Mouse (Mus musculus) layer of hippocampus, adult 18-20 months (tissue): ENCODE measurements at regions not wholly inside any gene's neighbourhood (a gene's known extent, or its start where the extent isn't known, plus 50 kb on each side); places are given as distances from the start of the nearest gene placed in this dataset.

ENCODE experiments used
- DNase-seq, 2 experiments: peaks; one replicate each; pipeline ENCODE4 v3.0.0; 2022; ENCODE audit warnings: low spot score in 2 of 2

DNA sequence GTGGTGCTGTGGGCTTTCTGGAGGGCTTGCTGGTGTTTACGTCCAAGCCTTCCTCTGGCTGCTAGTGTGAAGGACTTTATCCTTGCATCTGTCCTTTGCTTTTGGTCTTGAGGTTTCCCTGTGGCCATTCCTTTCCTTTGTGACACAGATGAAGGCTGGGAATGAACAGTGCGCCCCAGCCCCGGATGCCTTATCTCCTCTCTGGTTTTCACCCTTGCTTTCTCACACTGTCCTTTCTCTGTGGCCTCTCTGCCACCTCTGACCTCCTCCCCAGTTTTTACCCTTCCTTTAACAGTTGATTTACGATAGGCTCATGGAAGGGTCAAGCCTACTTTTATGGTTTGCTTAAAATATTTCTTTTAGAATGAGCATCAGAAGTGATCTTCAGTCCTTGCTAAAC, 53.2 kb downstream of the Gas1 start:
- no peak for DNase-seq

DNA sequence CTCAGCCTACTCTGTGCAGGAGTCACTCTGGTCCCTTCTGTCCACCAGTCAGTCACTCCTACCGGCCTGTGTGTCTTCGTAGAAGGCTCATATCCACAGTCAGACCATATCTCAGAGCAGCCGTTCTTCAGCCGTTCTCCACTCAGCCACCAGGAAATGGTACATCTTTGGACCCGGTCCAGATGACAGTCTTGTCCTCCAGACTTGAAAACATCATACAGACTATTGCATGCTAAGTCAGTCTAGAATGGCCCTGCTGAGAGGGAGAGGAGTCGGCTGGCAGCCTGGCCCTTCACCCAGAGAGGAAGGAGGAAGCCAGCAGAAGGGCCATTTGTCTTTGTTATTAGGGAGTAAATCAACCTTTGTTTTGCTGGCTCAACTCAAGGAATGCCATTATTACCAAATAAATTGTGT, 54.0 kb downstream of the Gas1 start:
- no peak for DNase-seq

DNA sequence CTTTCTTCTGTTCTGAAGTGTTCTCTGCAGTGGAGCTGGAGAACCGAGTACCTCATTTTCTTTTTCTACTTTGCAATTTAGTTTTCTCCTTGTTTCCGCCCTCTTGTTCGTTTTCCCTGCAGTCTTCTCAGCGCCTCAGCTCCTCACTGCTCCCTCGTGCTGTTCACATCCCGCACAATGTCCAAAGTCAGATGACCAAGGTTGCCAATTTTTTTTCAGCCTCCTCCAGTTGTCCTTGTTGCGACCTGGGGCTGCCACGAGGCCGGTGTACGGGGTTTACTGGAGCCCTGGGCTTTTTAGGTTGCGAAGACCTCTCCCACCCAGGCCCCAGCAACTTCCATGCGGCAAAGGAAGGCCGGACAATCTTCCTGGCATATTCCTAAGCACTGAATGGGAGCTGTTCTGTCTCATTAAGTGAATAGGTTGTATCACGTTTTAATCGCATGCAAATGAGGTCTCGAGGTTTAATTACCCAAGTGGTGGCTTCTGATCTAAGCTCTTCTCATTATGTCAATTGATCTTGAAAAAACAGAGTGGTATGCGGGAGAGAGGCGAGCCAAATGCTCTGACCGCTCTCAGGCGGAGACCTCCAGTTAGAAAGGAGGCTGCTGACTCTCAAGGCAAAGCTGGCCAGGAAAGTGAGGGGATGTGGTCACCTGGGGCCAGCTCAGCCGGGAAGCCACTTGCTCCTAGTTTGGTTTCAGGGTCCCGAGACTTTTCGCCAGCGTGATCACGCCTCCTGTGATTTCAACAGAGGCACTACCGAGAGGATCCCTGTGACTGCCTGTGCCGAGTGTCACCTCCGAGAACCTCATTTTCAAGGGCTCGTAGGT, 54.6 kb downstream of the Gas1 start:
- no peak for DNase-seq

DNA sequence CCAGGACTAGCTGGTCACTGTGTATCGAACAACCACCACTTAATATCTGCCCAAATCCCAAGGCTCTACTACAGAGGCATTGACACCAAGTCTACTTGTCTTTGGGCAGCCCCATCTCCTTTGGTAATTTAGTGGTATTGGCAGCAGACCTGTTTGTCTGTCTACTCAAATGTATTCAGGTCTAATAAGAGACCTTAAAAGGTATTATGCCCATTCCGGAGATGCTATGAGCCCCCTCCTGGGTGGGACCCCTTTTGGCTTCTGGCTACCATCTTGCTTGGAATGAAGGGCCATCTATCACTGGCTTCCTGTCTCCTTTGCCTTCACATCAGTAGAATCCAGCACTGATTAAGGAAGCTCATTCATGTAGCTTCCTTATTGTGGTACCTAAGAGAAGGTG, 65.7 kb downstream of the Gas1 start:
- no peak for DNase-seq

DNA sequence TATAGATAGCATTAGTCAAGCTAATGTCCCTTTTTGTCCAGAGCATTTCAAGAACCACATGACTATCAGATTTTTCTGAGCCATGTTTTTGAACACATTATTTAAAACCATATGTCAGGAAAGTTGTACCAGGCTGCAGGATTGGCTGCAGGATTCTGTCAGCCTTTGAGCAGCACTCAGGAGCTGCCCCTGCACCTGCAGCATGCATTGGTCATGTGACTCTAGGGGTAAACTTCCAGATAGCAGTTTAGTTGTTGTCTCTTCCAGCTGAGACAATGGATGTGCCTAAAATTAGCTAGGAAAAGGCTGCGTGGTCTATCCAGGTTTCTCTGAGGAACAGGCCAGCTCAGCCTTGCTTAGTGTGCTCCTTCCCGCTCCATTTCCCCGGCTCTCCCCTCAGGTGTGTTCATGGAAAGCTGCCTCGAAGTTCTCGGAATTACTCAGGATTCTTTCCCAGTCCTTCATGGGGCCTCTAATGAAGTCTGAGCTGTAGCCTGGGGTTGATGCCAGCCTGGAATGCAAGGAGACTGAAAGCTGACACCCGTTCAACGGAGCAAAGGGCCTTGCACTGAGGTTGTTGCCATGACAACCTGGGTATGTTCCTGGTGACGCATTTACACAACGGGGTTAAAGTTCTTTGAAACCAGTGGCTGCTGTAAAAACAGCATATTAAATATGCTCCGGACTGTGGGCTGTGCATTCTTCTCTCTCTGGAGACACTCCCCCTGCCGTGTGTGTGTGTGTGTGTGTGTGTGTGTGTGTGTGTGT, 66.9 kb downstream of the Gas1 start:
- peak in 1 of 2 experiments; percentile 30 for DNase-seq

DNA sequence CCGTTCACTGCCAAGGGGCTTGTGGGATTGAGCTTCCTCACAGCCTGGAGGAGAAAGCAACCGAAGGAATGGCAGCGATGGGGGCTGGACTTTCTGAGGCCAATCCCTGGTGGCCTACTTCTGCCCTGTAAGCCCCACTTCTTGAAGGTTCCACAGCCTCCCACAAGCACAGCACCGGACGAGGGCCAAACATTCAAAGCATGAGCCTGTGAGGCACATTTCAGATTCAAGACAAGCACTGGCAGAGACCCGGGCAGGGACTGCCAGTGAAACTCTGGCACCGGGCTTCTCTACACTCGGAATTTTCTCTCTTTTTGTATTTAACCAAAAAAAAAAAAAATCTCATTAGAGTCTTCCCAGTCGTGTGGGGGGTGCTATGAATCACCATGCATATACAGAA, 71.9 kb downstream of the Gas1 start:
- peak; percentile 6 to 44 for DNase-seq

DNA sequence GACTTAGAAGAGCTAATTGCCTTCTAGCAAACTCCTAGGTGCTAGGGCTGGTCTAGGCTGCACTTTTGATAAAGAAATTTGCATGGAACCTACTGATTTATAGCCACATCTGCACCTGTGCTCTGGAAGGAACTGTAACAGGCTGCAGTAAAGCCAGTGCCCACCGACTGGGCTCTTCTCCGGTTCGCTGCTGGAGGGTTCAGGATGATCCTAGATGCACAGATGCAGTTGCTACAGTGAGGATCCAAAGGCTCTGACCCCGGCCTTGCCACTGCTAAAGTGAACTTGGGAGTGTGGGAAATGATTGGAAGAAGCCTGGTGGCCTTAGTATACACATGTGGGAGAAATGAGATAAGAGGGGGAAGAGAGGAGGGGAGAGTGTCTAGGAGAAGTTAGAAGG, 75.5 kb downstream of the Gas1 start:
- DNase-seq: no peak

DNA sequence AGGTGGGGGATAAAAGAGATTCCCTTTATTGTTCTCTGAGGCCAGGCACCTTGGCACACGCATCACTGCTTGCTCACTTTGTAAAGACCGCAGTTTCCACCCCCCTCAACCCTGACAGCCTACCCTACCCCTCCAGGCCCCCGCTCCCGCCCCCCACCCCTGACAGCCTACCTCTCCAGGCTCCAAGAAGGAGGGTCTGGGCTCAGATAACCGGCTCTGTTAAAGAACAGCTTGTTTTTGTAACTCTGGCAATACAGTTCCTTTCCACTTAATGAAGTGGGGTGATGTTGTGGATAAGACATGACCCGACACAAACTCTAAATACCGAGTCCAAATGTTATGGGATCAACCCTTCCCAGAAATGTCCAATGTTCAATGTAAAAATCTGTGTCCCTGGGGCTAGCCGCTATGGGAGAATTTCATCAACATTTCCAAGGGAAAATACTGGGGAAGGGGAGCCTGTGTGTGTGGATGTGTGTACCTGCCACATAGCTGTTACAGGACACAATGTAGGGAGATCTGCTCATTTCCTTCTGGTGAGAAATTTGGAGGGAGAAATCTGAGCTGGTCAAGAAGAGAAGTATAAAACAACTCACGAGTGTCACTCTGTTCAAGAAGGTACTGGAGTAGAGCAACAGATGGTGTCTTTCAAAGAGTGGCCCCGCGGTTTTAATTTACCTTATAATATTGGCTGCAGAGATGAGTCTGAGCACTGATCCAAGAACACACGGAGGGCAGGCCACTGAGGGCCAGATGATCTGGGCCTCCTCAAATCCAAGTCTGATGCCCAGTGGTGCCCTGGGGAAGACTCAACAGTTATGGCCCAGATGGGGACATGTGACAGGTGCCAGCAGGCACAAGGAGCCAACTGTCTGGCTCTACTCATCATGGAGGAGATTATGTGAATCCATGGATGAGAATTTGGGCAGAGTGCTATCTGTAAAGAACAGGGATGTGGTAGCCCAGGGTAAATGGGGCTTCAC, 76.7 kb downstream of the Gas1 start:
- no peak for DNase-seq

DNA sequence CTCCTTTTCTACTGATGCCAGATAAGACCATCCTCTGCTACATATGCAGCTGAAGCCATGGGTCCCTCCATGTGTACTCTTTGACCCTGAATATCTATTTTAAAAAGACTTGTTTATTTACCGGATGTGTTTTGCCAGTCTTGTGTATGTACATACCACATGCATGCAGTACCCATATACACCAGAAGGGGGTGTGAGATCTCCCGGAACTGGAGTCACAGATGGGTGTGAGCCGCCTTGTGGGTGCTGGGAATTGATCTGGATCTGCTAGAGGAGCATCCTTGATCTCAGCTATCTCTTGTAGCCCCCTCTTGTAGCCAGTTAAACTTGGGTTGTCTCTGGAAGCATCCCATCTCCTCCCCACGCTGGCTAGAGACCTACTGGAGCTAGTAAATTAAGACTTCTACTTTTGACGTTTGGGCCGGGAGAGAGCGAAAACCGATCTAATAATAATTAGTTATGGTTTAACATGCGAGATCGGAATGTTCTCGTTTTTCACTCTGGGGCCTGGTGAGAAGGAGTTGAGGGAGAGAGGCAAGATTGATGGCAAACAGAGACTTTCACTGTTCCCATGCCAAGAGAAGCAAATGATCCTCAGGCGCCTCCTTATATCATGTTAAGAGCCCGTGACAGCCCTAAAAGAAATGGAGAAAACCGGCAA, 77.6 kb downstream of the Gas1 start:
- no peak for DNase-seq

DNA sequence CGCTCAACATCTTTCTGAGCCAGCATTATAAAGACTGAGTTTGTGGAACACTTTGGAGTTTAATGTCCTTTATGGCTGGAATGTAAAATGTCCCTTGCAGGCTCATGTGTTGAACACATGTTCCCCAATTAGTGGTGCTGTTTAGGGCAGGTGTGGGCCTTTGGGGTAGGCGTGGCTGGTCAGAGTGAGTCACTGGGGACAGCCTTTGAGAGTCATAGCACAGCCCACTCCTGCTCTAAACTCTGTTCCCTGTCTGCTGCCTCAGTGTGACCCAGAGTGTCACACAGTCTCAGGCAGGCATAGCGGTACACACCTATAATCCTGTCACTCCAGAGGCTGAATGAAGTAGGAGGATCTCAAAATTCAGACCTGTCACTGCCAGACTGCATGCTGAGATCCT, 78.8 kb downstream of the Gas1 start:
- no peak for DNase-seq

DNA sequence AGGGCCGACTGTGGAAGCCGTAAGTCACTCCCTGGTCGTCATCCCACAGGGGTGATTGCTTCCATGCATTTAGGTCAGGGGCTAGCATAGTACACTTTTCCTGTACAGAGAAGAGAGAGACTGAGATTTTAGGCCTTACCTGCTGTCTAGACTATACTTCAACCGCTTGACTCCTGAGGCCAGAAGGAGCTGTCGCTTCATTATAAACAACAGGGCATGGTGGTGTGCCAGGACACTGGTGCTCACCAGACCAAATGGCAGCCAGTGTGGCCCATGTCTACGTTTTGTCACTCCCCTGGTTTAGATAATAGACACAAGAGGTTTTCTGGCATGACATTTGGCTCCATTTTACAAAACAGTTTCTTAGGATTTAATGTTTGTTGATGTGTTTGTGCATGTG, 79.4 kb downstream of the Gas1 start:
- no peak for DNase-seq

DNA sequence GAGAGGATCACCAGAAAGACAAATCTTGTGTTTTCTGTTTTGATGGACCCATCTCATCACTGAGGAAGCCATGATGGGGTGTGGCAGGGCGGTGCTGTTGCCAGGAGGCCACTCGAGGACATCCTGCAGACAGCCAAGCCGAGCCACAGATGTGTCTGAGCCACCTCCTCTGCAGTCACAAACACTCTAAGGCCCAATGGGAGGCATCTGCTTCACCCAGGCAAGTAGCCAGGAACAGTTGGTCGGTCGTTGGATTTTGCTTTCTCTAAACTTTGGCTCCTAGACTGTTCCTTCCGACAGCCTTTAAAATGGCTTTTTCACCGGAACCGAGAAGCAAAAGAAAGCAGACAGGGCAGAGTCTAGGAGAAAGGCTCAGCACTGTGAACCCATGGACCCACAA, 90.5 kb downstream of the Gas1 start:
- peak in 1 of 2 experiments; percentile 24 for DNase-seq

DNA sequence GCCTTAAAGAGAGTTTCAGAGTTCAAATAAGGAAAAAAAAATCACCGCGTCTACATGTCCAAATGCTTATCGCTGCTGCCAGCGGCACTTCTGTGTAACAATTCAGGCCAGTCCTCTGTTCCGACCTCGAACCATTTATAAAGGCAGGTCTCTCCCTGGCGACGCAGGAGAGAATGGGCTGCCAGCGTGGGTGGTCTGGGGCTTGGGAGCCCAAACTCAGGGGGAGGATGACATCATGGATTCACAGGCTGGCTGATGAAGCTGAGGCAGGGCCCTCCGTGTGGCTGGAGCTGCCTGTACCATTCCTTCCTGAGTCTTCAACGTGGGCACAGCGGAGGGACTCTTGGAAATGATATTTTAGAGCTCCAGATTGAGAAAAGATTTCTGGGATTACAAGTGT, 92.2 kb downstream of the Gas1 start:
- peak in 1 of 2 experiments; percentile 13 for DNase-seq

DNA sequence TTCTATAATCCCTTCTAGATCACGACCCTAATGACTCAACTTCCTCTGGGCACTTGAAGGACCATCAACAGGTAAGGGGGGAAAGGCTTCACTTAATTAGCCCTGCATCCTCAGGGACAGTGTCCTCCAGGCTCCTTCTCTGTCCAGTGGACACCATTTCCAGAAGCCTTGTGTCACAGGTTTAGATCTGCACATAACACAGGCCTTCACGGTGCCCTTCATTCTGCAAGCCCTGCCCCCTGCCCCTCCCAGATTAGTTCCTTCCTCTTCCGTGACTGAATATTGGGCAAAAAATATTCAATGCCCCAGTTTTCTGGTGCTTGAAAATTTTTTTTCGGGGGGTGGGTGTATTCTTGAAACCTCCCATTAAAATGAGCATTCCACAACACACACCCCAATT, 92.9 kb downstream of the Gas1 start:
- DNase-seq: no peak

DNA sequence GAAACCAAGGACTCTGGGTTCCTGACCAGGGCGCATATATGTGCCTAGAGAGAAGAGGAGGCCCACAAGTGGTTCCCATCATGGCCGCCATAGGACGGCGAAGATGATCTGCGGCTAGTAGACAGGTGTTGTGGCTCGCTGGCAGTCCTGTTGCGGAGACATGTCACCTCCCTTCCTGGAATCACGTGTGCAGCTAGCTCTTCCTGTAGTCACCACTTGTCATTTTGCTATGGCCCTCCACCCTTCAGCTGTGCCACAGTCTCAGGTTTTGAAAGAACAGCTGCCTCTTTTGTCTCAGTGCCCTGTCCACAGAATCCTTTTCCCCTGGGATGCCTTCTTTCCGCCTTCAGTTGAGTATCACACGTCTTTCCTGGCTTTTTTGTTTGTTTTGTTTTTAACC, 97.1 kb downstream of the Gas1 start:
- no peak for DNase-seq

DNA sequence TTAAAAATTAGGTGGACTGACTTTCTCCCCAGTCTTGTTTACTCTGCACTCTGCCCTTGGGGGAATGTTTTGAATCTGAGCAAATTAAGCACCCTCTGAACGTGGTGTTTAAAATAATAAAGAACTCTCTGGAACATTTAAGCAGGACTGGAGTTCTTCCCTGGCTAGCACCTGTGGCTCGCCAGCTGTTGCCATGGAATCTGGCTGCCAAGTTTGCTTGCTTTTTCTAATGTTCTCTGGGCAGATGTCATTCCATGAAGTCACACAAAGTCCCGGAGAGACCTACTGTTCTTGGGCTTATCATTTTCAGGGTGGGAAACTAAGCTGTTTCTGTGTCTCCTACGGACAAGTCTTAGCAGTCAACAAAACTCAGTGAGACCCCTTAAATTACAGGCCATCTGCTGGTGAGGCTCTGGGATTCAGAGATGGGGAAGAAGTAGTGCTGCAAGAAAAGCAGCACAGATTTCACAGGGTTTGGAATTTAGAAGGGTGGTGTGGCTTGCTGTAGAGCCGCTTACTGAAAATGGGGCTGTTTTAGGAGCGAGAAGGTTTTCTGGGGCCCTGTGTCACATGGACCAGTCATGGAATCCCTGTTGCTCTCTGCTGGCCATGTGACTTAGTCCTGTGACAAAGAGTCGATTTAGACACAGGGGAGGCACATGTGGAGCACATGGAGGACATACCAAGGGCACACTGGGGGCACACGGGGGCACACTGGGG, 98.7 kb downstream of the Gas1 start:
- DNase-seq: no peak

DNA sequence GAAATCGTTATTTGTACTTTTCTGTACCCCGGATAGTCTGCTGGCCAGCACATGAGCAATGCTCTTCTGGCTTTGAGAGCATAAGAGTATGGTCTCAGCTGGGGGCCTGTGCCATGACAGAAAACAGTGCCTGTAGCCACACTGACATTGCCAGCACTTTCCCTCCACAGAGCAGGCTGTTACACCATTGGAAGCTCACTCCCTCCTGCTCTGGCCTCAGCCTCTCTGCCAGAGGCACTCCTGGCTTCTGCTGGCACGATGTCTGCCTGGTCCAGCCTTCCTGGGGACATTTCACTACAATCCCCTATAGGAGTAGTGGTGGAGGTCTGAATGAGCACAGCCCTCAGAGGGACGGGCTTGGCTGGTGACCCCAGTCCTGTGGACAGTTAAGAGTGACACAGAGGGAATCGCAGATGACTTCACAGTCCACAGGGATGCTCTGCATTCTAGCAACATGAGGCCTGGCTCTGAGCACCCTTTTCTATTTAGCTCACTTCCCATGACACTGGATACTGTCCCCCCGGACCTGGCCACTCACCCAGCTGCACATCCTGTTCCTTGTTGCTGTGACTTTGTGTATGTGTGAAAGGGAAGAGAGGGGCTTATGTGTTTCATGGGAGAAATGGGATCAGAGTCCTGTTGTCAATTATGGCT, 100.9 kb downstream of the Gas1 start:
- no peak for DNase-seq

DNA sequence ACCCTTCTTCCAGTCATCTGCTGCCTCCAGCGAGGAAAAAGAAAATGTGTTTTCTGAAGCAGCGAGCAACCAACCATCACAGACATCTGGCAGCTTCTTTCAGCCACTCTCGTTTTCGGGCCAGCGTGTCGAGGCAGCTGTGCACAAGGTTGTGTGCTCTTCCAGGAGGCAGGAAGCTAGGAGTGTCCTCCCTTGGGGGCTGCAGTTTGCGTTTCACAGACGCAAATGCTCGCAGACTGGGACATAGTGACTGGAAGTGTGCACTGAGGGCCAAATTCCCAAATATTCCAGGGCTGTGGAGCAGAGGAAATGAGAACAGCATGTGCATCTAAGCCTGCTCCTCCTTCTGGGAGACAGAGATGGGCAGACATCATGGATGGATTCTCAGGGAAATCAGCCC, 105.6 kb downstream of the Gas1 start:
- DNase-seq: no peak

DNA sequence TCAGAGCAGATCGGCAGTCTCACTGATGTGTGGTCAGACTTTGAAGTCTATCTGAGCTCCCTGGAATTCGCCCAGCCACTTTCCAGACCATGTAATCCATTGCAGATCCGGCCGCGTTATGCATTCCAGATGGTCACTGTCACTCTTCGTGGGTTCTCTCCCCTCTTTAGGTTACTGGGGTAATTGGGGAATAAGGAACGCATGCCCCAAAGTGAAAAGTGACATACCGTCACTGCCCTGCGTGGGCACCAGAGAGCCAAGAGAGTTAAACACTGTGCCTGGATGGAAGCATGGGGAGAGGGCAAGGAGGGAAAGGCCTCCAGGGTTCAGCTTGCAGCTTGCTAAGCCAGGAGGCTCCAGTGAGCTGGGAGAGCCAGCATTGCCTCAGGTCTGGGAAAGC, 108.0 kb downstream of the Gas1 start:
- DNase-seq: no peak

DNA sequence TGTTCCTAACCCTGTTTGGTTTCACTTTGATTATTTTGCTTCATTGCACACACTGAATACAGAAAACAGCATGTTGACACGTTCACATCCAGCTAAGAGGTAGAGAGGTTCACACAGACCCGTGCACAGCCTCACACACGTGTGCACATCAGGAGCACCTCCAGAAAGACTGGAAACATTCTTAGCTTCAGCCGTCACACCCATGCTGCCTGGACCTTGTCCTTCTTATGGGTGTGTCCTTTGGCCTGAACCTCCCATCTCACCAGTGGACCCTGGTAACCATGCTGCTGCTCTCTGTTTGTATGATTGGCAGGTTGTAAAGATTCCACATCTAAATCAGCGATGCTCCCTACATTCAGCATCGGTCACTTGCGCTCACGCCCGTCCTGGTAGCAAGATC, 109.8 kb downstream of the Gas1 start:
- no peak for DNase-seq
